Mouse (Mus musculus) cerebellum, adult (tissue): ENCODE results near the gene Ncoa7.

Source experiments
- ATAC-seq: cut with Nextera tagmentation; 2 replicates; pipeline ENCODE4 v1.9.2; 2017; ENCODE audit warnings: mild to moderate bottlenecking, moderate library complexity, mixed read lengths; ENCODE audit not compliant: insufficient number of reproducible peaks, low FRiP score, low TSS enrichment

Ncoa7 gene

GRCm38 (mm10) chr10:30788340-30788721 is 14.8 kb downstream of the Ncoa7 start:
- no peak for ATAC-seq

DNA sequence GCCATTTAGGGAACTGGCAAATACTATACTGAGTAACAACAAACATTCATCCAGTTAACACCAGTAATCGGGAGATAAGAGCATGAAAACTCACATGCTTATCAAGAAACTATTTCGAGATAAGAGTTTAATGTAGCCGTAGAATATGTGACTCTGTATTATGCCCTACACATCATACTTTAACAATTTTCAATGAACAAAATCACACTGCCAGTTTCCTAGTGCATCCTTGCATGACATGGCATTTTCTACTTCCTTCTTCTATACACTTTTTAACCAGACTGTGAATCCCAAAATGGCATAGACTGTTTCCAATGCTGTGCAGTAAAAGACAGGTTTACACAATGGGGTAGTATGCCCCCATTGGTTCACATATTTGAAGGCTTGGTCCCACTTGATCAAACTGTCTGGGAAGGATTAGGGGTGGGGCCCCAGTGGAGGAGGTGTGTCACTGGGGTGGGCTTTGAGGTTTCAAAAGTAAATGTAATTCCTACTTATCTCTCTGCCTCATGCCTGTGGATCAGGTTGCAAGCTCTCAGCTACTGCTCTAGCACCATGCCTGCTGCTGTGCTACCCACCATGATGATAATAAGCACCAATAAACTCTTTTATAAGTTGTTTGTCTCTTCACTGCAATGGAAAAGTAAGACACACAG is 15.3 kb downstream of the Ncoa7 start:
- no peak for ATAC-seq

- ATAC-seq = no peak
Measured at GRCm38 (mm10) chr10:30786103-30786754, 16.9 kb downstream of the Ncoa7 start.

DNA sequence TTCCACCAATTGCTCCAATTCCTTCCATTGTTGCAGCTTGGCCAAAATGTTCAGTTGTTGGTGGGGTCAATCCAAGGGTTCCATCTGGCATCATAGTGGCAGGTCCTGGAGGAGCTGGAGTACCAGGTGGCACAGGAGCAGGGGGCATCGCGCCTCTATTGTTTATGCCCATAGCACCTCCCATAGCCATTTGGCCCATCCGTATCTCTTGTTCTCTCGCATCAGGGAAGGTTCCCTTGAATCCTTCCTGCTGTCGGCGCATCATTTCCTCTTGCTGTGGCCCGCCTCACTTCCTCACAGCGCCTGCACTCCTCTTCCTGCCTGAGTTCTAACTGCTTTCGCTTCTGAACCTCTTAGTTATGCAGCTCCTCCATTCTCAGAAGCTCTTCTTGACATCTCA is 22.2 kb downstream of the Ncoa7 start:
- ATAC-seq = peak; percentile 88

- ATAC-seq = peak; percentile 92
Measured at GRCm38 (mm10) chr10:30778240-30778639, 24.9 kb downstream of the Ncoa7 start.

GRCm38 (mm10) chr10:30775987-30776386 is 27.1 kb downstream of the Ncoa7 start:
- ATAC-seq = no peak

DNA sequence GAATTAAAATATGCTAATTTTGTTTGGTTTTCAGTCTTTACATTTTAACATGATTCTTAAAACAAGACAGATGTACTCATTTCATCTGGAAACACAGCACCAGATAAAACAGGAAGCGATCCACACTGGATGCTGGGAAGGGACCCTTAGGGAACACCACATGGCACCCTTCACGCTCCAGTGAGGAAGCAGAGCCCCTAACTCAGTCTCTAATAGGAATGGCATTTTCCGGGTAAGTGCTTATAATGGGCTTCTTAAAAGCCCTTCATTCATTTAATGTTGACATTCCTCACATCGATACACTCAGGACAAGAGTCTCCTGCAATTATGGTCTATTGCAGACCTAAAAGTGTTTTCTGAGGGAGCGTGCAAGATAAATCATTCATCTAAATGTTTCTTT is 27.6 kb downstream of the Ncoa7 start:
- no peak for ATAC-seq

- ATAC-seq = no peak
Measured at GRCm38 (mm10) chr10:30774396-30774795, 28.7 kb downstream of the Ncoa7 start.

DNA sequence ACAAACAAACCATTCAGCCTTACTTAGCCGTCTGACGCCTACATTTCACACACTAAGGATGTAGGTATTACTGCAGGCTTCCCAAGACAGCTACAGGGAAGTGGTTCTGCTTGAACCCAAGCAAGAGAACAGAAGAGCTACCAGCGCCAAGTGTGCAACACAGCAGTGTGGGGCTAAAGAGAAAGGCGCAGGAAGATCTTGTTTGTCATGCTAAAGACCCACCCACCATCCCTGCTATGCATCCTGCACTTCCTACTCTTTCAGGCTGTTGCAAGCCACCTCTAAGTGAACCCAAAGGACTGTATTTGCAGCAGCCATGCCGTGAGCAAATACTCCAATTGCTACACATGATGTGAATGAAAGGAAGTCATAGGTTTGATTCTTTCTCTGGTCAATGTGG is 29.9 kb downstream of the Ncoa7 start:
- no peak for ATAC-seq

- ATAC-seq = no peak
Measured at GRCm38 (mm10) chr10:30771417-30772158, 31.5 kb downstream of the Ncoa7 start.

DNA sequence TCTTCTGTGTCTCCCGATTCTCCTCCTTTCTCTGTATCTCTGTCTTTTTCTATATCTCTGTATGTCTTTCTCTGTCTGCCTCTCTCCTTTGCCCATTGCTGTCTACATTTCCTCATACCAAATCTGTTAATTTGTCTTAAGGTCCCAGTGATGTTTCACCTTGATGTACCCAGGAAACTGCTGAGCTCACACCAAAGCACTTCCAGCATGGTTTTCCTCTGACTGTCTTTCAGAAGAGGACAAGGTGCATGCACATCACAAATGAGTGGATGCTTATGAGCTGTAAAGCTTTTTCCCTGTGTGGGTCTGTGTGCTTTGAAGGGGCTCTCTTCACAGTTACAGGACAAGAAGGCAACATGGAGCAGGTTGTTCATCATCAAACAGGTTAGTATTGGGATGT is 34.3 kb downstream of the Ncoa7 start:
- ATAC-seq = no peak

GRCm38 (mm10) chr10:30768250-30768649 is 34.9 kb downstream of the Ncoa7 start:
- ATAC-seq = no peak

DNA sequence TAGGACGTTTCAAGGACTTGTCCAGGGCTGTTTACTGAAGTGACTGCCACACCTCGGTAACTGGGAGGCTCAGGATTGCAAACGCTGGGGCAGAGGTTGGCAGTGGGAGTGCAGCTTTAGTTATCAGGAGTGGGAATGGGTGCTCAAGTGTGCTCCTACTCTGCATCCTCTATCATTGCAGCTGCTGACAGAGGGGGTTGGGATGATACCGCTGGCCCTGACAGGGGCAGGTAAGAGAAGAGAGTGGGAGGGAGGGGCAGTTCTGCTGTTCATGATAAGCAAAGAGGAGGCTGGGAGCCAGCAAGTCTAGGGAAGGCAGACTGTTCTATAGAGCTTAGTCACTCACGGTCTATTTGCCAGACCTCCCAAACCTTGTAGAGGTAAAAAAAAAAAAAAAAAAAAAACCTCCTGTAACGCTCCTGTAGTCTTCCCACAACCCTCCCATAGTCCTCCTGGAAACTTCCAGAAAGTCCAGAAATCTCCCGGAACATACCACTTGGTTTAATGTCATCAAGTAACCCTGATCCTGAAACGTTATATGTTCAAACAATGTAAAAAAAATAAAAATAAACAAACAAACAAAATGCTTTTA is 39.9 kb downstream of the Ncoa7 start:
- no peak for ATAC-seq

- no peak for ATAC-seq
Measured at GRCm38 (mm10) chr10:30762284-30762964, 40.7 kb downstream of the Ncoa7 start.

DNA sequence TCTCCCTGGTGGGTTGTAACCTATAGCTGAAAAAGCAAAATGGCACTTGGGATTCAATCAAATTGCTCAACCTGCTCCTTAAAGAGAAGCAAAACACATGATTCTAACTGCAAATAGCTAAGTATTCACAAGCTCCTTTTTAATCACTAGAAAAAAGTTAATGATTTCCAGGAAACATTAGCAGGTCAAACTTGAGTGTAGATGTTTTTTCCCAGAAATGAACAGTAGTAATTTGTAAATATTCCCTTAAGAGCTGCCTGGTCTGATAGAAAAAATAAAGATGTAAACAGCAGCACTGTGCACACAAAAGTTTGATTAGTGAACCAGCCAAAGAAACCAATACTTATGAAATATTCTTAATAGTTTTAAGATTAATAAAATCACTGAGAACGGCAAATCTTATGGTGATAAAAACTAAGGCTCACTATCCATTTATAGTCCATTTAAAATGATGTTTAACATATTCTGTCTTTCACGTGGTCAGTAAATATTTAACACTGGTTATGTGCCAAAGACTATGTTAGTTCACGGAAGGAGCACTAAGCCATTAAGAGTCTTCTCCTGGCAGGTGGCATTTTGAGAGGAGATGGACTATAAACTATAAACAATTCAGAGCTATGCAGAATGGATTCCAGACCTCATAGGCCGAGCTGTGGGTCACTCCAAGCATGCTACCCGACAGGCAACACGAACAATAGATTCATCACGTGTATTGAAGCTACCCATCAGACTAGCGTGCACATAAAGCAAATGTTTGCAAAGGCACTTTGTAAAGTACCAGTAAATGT is 43.6 kb downstream of the Ncoa7 start:
- ATAC-seq = no peak

DNA sequence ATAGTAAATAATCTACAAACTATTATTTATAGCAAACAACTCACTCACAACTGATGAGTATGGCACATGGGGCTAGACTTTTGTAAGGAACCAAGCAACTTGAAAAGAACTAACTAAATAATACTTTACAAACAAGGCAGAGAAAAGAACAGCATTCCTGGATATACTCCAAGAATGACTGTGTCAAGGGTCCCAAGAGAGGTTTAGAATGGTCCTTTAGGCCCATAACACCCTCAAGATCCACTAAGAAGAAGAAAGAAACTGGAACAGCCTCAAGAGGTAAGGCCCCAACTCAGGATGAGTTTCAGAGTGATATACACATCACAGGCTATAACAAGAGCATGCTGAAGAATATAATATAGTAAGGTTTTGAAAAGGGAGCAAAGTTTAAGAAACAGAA is 47.1 kb downstream of the Ncoa7 start:
- no peak for ATAC-seq

DNA sequence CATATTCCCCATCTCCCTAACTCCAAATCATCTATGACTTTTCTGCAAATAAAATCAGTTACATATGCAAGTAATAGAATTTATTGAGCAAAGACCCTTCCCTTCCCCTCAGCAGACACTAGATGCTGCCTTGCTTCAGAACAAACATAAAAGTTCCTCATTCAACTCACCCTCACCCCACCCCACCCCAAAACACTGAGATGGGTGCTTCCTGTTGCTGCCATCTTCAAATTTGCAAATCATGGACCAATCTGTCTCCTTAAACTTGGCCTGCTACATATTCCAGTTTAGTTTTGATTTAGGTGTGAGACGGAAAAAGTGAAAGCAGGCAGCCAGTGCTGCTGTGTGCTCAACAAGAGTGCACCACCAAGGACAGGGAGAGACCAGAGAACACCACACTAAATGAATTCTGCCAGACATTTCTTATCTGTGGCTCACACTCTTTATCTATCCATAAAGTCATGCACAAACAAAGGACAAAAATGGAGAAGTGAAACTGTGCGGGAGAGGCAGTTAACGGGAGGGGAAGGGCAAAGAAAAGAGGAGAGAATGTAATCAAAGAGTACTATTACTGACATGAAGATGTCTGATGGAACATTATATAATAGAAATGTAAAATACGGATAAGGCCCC is 48.2 kb downstream of the Ncoa7 start:
- ATAC-seq = no peak

DNA sequence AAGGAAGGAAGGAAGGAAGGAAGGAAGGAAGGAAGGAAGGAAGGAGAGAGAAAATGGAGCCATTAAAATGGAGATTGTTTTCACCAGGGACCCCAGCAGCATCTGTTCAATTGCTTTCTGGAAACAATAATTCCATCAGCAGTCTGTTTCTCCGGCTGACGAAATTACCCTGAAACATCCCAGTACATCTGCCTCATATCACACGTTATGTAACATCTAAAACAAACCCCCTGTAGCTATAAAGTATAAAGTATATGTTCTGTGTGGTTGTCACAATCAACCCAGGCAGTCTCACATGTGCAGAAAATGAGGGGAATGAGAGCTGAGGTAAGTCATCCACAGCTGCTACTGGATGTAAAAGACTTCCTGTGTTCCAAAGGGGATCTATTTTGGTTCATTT is 49.0 kb downstream of the Ncoa7 start:
- ATAC-seq = no peak

DNA sequence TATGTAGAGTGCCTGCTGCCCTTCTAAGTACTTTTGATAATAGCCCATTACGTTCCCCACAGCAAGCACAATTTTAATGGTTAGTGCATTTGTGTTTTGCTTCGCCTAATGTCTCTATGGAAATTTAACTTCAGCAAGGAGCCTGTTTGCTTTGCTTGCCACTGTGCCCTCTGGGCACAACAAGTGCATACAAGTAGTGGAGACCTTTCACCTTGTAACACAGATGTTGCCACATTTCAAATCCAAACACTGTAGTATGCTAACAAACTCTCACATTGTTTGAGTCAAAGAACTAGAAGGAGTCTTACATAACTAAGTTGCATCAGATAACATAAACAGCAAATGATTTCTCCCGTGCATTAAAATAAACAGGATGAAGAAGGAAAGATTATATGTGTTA is 50.6 kb downstream of the Ncoa7 start:
- no peak for ATAC-seq

- no peak for ATAC-seq
Measured at GRCm38 (mm10) chr10:30751586-30751985, 51.5 kb downstream of the Ncoa7 start.
